Mouse (Mus musculus) neutrophil, adult 5-6 weeks (primary cell): ENCODE data around the gene Tma16. TPM values are rescaled to one million over a fixed set of nuclear protein-coding genes. Genes with fewer than 3 reads are reported as not detected.

Source experiments
- ATAC-seq: fragments of 151-379, 151-347 bp; 2 replicates; pipeline ENCODE4 v1.8.0; 2017; ENCODE audit warnings: mild to moderate bottlenecking, moderate TSS enrichment; ENCODE audit not compliant: insufficient number of reproducible peaks, poor library complexity, low FRiP score, severe bottlenecking; ENCODE audit errors: extremely low read depth
- total RNA-seq: library from RNA; stranded (forward); fragments of 200-1000 nt; gene quantifications from 2 replicates; pipeline ENCODE4 v1.2.3, GENCODE M21; 2017

The Tma16 gene
- total RNA-seq, 1 experiment from 2014 or later = 13.4 TPM

DNA sequence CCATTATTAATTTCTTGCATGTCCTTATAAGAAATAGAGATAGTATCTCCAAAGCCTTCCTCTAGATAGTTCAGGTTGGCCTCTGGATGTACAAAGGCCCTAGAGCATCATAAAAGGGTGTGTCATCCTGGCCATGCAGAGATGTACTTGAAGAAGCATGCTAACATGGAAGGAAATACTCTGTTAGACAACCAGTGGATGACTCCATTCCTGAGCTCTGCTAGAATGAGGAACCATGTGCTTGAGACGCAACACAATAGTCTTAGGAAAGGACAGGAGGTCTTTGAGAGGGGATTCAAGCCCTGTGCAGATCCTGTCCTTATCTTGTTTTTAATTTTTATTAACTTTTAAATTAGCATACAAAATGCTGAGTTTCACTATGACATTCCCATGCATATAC lies 49.5 kb downstream of the Tma16 start:
- ATAC-seq = 0 out of 2 replicates have a peak, but pooled peaks have one; percentile 21

DNA sequence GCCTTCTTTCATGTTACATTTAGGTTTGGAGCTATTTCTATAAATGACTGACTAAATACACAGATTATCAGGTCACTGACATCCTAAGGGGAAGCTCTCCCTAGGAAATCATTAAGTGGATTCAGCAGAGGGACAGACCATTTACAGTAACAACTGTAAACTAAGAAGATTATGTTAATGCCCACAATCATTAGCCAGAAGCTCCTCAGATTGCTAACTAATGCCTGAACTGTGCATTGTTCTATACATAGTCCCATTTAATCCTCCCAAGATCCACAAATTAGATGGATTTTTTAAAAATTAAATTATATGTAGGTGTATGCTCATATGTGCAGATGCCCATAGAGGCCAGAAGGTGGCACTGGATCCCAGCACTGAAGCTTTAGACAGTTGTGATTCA lies 52.8 kb downstream of the Tma16 start:
- no peak for ATAC-seq

DNA sequence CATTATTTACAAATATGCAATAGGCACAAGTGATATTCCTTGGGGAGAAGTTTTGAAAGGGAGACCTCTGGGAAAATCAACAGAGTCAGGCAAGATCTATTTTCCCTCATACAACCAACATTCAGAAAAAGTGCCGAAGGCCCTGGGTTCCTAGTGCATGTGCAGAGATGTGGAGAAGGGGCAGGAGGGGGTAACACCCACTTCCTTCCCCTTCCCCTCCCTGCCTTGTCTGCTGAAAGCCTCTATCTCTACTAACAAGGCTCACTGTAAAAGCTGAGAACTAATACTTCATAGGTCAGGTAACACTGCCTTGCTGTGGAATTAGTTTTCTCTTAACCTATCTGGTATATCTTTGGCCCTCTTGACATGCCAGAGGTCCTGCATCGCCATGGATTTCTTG lies 55.7 kb downstream of the Tma16 start:
- no peak for ATAC-seq

Other genes starting within 250 kb of the Tma16 start
- gene Tktl2, start 25.2 kb upstream of the Tma16 start, total RNA-seq = 0.12 TPM in 1 of 2 replicates, not detected in the other
- not detected in 2 replicates for gene Npy5r, start 201.6 kb upstream of the Tma16 start, total RNA-seq
- gene Npy1r, start 210.7 kb upstream of the Tma16 start, total RNA-seq = not detected in 2 replicates